Mouse (Mus musculus) liver, postnatal 0 days (tissue): ENCODE measurements around the gene Hoxb4. TPM values are rescaled to one million over a fixed set of nuclear protein-coding genes. Genes with fewer than 3 reads are reported as not detected.

ENCODE experiments used
- ATAC-seq: fragments of 200-750 bp; cut with Nextera tagmentation; 2 replicates; pipeline ENCODE4 v1.8.0; 2017; ENCODE audit warnings: mild to moderate bottlenecking, moderate library complexity
- DNase-seq: peaks from one replicate; pipeline ENCODE4 v3.0.0-alpha.2; 2016
- H3K27ac ChIP-seq: fragments of 300-500 bp; sonication (generic); 2 replicates; pipeline ENCODE4 v1.5.1; 2014; ENCODE audit warnings: antibody characterized with exemption, moderate library complexity, mild to moderate bottlenecking, low read depth
- H3K27me3 ChIP-seq: fragments of 300-500 bp; sonication (generic); 2 replicates; pipeline ENCODE4 v1.6.1; 2014; ENCODE audit warnings: low read length, control low read depth, mixed read lengths; ENCODE audit not compliant: insufficient read depth
- H3K36me3 ChIP-seq: fragments of 300-500 bp; sonication (generic); replicated peaks from 2 replicates; pipeline ENCODE4 v1.6.1; 2014; ENCODE audit warnings: mild to moderate bottlenecking, control low read depth, low read length, moderate library complexity, mixed read lengths; ENCODE audit not compliant: insufficient read depth
- H3K4me1 ChIP-seq: fragments of 300-500 bp; sonication (generic); 2 replicates; pipeline ENCODE4 v1.6.1; 2014; ENCODE audit warnings: antibody characterized with exemption, mild to moderate bottlenecking, control low read depth; ENCODE audit not compliant: insufficient read depth
- H3K4me2 ChIP-seq: fragments of 300-500 bp; sonication (generic); 2 replicates; pipeline ENCODE4 v1.6.1; 2014; ENCODE audit warnings: low read depth, mild to moderate bottlenecking, low read length, moderate library complexity, mixed read lengths
- H3K4me3 ChIP-seq: fragments of 300-500 bp; sonication (generic); 2 replicates; pipeline ENCODE4 v1.5.1; 2014; ENCODE audit warnings: low read depth, low read length
- H3K9ac ChIP-seq: fragments of 300-500 bp; sonication (generic); replicated peaks from 2 replicates; pipeline ENCODE4 v1.6.1; 2014; ENCODE audit warnings: mild to moderate bottlenecking, moderate library complexity
- H3K9me3 ChIP-seq: fragments of 300-500 bp; sonication (generic); 2 replicates; pipeline ENCODE4 v1.6.1; 2016; ENCODE audit warnings: mild to moderate bottlenecking, control low read depth, low read length, mixed read lengths
- CTCF ChIP-seq: sonication (generic); IDR thresholded peaks from 2 replicates; pipeline ENCODE4 v1.5.1; 2016; ENCODE audit warnings: antibody characterized with exemption, low read depth
- EP300 ChIP-seq: IDR thresholded peaks from 2 replicates; pipeline ENCODE4 v1.6.1; 2016; ENCODE audit warnings: antibody characterized with exemption, low read depth, mild to moderate bottlenecking
- WGBS: fragments of 180-500 bp; shearing (Covaris S2); extraction: QIAGEN DNeasy Blood & Tissue Kit; methylation state at CpG from one replicate; pipeline ENCODE4 v1.1.7; 2014; ENCODE audit not compliant: insufficient replicate concordance; 5-methylcytosine and 5-hydroxymethylcytosine counted together
- polyA plus RNA-seq: library from polyadenylated mRNA; unstranded; fragments of >200 nt; fragmentation: Nextera tagmentation; extraction: Ambion mirVana; gene quantifications from 2 replicates; pipeline ENCODE4 v1.2.1, GENCODE M21; 2015

Gene Hoxb4
- polyA plus RNA-seq, 1 experiment from 2014 or later, result 0.27 TPM

- no peak overlapping the region for H3K27ac ChIP-seq
- no peaks in the 10 kb centered on the region for H3K36me3 ChIP-seq
- no peaks in the 10 kb centered on the region for H3K9me3 ChIP-seq
- H3K9ac ChIP-seq, result no peak overlapping the region
- H3K27me3 ChIP-seq, result peaks cover 95% of the 10 kb centered on the region
- H3K4me2 ChIP-seq, result peak overlapping the region; percentile 49
- no peak for ATAC-seq
- WGBS, result 4% methylated on average over 33 of the region's 37 CpGs
- H3K4me1 ChIP-seq, result no peaks in the 10 kb centered on the region
- TF ChIP-seq EP300, result no peak
- no peak for TF ChIP-seq CTCF
- peak overlapping the region; percentile 30 for H3K4me3 ChIP-seq
- no peak for DNase-seq
Measured at GRCm38 (mm10) chr11:96284774-96285734, 33.0 kb upstream of the Hoxb4 start.

GRCm38 (mm10) chr11:96285771-96286738 lies 32.0 kb upstream of the Hoxb4 start, which contains the start of gene Hoxb7:
TSS of gene Hoxb7 (plus strand) at chr11:96286623.
- no peak for ATAC-seq
- peaks cover 97% of the 10 kb centered on the region for H3K27me3 ChIP-seq

GRCm38 (mm10) chr11:96286739-96287385 lies 31.2 kb upstream of the Hoxb4 start:
- no peak for TF ChIP-seq CTCF
- no peak for TF ChIP-seq EP300
- Histone ChIP-seq H3K27ac (no peak overlapping the region), H3K9ac (no peak overlapping the region), H3K4me3 (peak overlapping the region; percentile 29), H3K9me3 (no peaks in the 10 kb centered on the region), H3K27me3 (peaks cover 97% of the 10 kb centered on the region), H3K36me3 (no peaks in the 10 kb centered on the region), H3K4me2 (peak overlapping the region; percentile 52), H3K4me1 (no peaks in the 10 kb centered on the region)
- DNase-seq (no peak), ATAC-seq (no peak)
- WGBS, result 1% methylated on average over 54 of the region's 55 CpGs

More at GRCm38 (mm10) chr11:96285771-96286738, 32.0 kb upstream of the Hoxb4 start, which contains the start of gene Hoxb7:
- 3% methylated on average over 43 of the region's 43 CpGs for WGBS
- DNase-seq, result no peak
- Histone ChIP-seq H3K27ac (no peak within 1 kb of the TSS), H3K4me1 (no peaks in the 10 kb centered on the region), H3K4me3 (peak within 1 kb of the TSS; percentile 29), H3K9ac (no peak within 1 kb of the TSS), H3K36me3 (no peaks in the 10 kb centered on the region), H3K9me3 (no peaks in the 10 kb centered on the region), H3K4me2 (peak within 1 kb of the TSS; percentile 52)
- TF ChIP-seq EP300 (no peak), CTCF (no peak)

- TF ChIP-seq CTCF, result no peak
- TF ChIP-seq EP300, result no peak
- Histone ChIP-seq H3K4me2 (no peak overlapping the region), H3K27ac (no peak overlapping the region), H3K4me3 (no peak overlapping the region), H3K9me3 (no peaks in the 10 kb centered on the region), H3K9ac (no peak overlapping the region), H3K4me1 (no peaks in the 10 kb centered on the region), H3K36me3 (no peaks in the 10 kb centered on the region), H3K27me3 (peaks cover 97% of the 10 kb centered on the region)
- 7% methylated on average over 8 of the region's 9 CpGs for WGBS
- ATAC-seq (no peak), DNase-seq (no peak)
Measured at GRCm38 (mm10) chr11:96287411-96287810, 30.7 kb upstream of the Hoxb4 start.

GRCm38 (mm10) chr11:96288455-96289221 lies 29.4 kb upstream of the Hoxb4 start:
- DNase-seq (no peak), ATAC-seq (no peak)
- Histone ChIP-seq H3K27me3 (peaks cover 97% of the 10 kb centered on the region), H3K27ac (no peak overlapping the region), H3K4me3 (no peak overlapping the region), H3K4me1 (no peaks in the 10 kb centered on the region), H3K9ac (no peak overlapping the region), H3K9me3 (no peaks in the 10 kb centered on the region), H3K4me2 (no peak overlapping the region), H3K36me3 (no peaks in the 10 kb centered on the region)
- TF ChIP-seq EP300 (no peak), CTCF (no peak)
- WGBS, result 23% methylated on average over 1 of the region's 1 CpGs
